Mouse (Mus musculus): ENCODE results near the gene Erich3. TPM values are rescaled to one million over a fixed set of nuclear protein-coding genes. Genes with fewer than 3 reads are reported as not detected.

The Erich3 gene
- total RNA-seq (2023), result not detected

DNA sequence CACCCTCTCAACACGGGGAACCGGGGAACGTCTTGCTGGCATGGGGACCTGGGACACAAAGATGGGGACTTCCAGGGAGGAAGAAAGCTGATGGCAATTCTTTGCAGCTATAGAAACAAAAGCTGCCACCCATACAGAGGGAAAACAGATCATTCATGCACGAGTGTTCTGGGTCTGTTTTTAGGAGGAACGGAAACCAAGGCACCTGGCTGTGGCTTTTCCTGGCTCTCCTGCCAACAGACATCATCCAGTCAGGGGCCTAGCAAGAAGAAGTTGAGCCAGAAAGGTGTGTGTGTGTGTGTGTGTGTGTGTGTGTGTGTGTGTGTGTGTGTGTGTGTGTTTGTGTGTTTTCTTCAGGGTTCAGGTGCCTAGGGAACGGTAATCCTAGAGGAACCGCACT is at the start of gene Erich3:
Erich3 (plus strand) TSS at position 315 of the 400 bp plus-strand sequence.

Other genes starting within 250 kb of the Erich3 start
- gene Cryz, start 67.1 kb upstream of the Erich3 start, total RNA-seq (2023), result 3.4 TPM
- gene Tyw3, start 66.8 kb upstream of the Erich3 start, total RNA-seq (2023), result 4.7 TPM